Mouse (Mus musculus): ENCODE measurements at regions not wholly inside any gene's neighbourhood (a gene's known extent, or its start where the extent isn't known, plus 50 kb on each side); places are given as distances from the start of the nearest gene placed in this dataset.
"Not testable (repeated sequence)": the region's sequence is repeated elsewhere in the genome, so short reads cannot be mapped to it uniquely, and the experiment has no call there.

GRCm38 (mm10) chr16:30190351-30190750, 76.9 kb downstream of the Cpn2 start:
- no peak for DNase-seq (ENCODE audit: low read depth, low spot score)

DNA sequence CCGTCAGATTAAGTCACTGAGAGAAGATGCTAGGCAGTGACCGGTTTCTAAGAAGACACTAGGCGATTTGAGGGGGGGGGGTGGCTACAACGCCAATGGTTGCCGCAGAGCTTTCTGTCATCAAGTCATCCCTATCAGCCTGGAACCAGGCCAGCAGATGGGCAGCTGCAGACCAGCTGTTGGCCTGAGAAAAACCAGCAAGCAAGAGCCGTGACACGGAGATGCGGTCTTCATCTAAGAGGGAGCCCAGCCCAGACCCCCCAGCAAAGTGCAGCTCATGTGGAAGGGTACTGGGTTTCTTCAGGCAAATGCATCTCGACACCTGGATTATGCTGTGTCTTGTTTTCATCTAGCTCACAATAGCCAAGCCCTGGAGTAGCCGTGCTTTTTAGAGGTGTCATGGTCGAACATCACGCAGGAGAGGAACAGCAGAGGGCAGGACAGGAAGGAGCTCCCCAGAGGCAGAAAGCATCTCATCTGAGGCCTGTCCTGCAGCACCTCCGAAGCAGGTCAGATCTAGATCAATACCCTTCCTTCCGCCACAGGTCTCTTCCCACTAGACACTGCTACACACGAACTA, 76.3 kb downstream of the Cpn2 start:
- no peak for DNase-seq (ENCODE audit: low read depth, low spot score)

GRCm38 (mm10) chr16:30193294-30194261, 73.7 kb downstream of the Cpn2 start:
- DNase-seq (ENCODE audit: low read depth, low spot score): no peak

DNA sequence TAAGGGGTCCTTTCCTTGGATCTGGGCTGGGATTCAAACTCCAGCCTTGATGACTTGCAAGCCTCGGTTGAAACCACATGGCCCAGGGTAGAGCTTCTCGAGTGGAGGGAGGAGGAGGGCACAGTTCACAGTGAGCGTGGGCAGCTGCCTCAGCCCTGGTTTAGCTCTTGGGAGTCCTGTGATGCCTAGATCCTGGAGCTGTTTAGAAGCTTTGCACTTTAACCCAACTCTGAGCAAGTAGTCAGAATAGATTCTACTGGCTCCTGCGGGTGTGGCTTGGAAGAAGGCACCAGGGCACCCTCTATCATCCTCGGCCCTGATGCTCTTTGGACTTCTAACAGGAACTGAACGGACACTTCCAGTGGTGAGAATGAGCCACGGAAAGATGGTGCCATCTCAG, 72.5 kb downstream of the Cpn2 start:
- no peak for DNase-seq (ENCODE audit: low read depth, low spot score)

DNA sequence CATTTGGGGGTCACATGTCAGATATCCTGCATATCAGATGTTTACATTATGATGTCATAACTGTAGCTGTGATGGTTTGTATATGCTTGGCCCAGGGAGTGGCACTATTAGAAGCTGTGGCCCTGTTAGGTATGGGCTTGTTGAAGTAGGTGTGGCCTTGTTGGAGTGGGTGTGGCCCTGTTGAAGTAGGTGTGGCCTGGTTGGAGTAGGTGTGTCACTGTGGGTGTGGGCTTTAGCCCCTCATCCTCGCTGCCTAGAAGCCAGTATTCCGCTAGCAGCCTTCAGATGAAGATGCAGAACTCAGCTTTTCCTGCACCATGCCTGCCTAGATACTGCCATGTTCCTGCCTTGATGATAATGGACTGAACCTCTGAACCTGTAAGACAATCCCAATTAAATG, 71.4 kb downstream of the Cpn2 start:
- not testable (repeated sequence) for DNase-seq (ENCODE audit: low read depth, low spot score)

GRCm38 (mm10) chr16:30197351-30197750, 69.9 kb downstream of the Cpn2 start:
- no peak for DNase-seq (ENCODE audit: low read depth, low spot score)

GRCm38 (mm10) chr16:30199836-30200235, 67.5 kb downstream of the Cpn2 start:
- DNase-seq (ENCODE audit: low read depth, low spot score): no peak

GRCm38 (mm10) chr16:30204144-30204543, 63.2 kb downstream of the Cpn2 start:
- no peak for DNase-seq (ENCODE audit: low read depth, low spot score)

GRCm38 (mm10) chr16:30205314-30205815, 61.9 kb downstream of the Cpn2 start:
- no peak for DNase-seq (ENCODE audit: low read depth, low spot score)

DNA sequence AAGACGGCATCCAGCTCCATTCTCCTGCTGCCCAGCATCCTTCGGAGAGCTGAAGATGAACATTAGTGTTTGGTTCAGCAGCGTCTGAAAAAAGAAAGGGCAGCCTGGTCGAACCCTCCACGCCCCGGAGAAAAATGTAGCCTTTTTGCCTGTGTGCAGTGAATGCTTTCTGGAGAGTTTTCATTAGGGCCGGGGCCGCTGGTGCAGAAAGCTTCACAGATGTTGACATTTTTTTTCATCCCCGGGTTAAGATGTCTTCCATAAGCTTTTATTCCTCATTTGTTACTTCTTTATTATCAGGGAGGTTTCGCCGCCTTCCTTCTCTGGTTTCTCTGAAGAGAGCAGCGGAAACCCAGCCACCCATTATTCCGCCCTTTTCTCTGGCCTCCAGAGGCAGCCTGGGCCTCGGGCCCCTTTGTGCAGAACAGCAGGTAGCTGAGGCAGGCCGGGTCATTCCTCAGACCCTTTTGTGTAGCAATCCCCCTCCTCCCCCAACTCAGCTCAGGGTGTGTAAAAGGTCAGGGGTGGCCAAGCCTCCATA, 61.4 kb downstream of the Cpn2 start:
- DNase-seq (ENCODE audit: low read depth, low spot score): no peak
